Mouse (Mus musculus): Measurements from ENCODE around the gene Zmynd10. TPM values are rescaled to one million over a fixed set of nuclear protein-coding genes. Genes with fewer than 3 reads are reported as not detected.

The Zmynd10 gene
- polyA plus RNA-seq, 1 experiment from 2014 or later = 0.22 TPM

GRCm38 (mm10) chr9:107541005-107541404 lies 6.1 kb upstream of the Zmynd10 start:
- Histone ChIP-seq H3K4me3 (peak overlapping the region; percentile 74), H3K36me3 (peaks cover 57% of the 10 kb centered on the region), H3K9me3 (replicated peaks) (no peaks in the 10 kb centered on the region), H3K4me2 (peak overlapping the region; percentile 93), H3K9ac (peak overlapping the region; percentile 86; the same call in 1 of the 2 replicates), H3K27me3 (replicated peaks) (no peaks in the 10 kb centered on the region), H3K4me1 (replicated peaks) (peaks cover 33% of the 10 kb centered on the region), H3K27ac (ENCODE audit: poor library complexity, severe bottlenecking) (no peak overlapping the region)
- WGBS = 27% methylated on average over 10 of the region's 10 CpGs
- ATAC-seq (ENCODE audit: insufficient number of reproducible peaks, low FRiP score) = no peak

DNA sequence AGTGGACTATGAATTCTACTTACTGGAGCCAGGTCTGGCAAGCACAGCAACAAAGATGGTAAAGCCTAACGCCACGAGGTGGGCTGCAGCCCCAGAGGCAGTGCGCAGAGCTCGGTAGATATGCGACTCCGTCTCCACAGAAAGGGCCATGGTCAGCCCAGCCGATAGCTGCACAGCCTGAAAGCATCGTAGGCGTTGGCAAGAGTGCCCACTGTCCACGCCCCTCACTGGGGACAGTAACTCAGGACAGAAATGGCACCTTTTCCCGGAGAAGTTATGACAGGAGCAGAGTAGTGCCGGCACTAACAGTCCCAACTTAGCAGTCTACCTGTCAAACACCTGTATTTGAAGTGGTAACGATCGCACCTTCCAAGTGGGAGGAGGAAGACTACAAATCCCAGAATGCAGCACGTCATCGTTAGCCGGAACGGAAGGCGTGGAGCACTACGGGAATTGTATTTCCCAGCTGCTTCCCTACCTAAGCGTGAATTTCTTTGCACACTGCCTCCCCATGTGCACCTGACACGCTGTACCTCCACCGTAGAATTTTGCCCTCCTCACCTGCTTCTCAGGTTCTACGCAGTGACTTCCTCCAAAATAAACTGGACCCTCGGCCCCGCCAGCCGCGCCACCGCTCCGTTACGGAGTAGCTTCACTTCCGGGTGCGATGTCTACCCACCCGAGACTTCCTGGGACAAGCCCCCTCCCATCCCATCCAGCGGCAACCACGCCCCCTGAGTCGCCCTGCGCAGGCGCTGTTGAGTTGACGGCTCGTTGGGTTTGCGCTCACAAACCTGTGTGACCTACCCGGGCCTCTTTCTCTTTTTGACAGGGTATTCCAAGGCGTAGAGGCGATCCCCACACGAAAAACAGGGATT lies 5.4 kb upstream of the Zmynd10 start, which contains the start of the genes Cyb561d2 and Nprl2:
Gene Cyb561d2 (minus strand): TSS at position 720 of the 878 bp plus-strand sequence.
Gene Nprl2 (plus strand): TSS at position 753 of the 878 bp plus-strand sequence.
- H3K36me3 ChIP-seq = peaks cover 54% of the 10 kb centered on the region
- 1% methylated on average over 46 of the region's 46 CpGs for WGBS
- no peaks in the 10 kb centered on the region for H3K9me3 ChIP-seq (replicated peaks)
- H3K9ac ChIP-seq = peak within 1 kb of the TSS; percentile 86
- peak; percentile 88 for ATAC-seq (ENCODE audit: insufficient number of reproducible peaks, low FRiP score)
- H3K4me2 ChIP-seq = peak within 1 kb of the TSS; percentile 93
- no peaks in the 10 kb centered on the region for H3K27me3 ChIP-seq (replicated peaks)
- peak within 1 kb of the TSS; percentile 74 for H3K4me3 ChIP-seq
- peak within 1 kb of the TSS; percentile 38; the same call in 1 of the 2 replicates for H3K27ac ChIP-seq (ENCODE audit: poor library complexity, severe bottlenecking)
- peaks cover 28% of the 10 kb centered on the region for H3K4me1 ChIP-seq (replicated peaks)

DNA sequence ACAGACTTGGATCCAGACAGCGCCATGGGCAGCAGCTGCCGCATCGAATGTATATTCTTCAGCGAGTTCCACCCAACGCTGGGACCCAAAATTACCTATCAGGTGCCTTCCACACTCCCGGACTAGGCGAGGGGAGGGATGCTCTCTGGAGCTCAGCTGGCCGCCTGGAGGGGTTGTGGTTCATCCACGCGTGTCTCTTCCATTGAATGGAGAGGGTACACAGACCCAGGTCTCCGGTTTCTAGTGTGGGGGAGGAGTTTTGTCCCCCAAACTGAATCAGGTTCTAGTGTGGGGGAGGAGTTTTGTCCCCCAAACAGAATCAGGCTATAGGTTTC lies 4.8 kb upstream of the Zmynd10 start:
- Histone ChIP-seq H3K27me3 (replicated peaks) (no peaks in the 10 kb centered on the region), H3K4me2 (peak overlapping the region; percentile 93), H3K4me3 (peak overlapping the region; percentile 74), H3K9me3 (replicated peaks) (no peaks in the 10 kb centered on the region), H3K9ac (peak overlapping the region; percentile 86), H3K4me1 (replicated peaks) (peaks cover 28% of the 10 kb centered on the region), H3K27ac (ENCODE audit: poor library complexity, severe bottlenecking) (peak overlapping the region; percentile 38; the same call in 1 of the 2 replicates), H3K36me3 (peaks cover 49% of the 10 kb centered on the region)
- 2% methylated on average over 11 of the region's 11 CpGs for WGBS
- ATAC-seq (ENCODE audit: insufficient number of reproducible peaks, low FRiP score) = peak; percentile 5; the same call in 1 of the 2 replicates

DNA sequence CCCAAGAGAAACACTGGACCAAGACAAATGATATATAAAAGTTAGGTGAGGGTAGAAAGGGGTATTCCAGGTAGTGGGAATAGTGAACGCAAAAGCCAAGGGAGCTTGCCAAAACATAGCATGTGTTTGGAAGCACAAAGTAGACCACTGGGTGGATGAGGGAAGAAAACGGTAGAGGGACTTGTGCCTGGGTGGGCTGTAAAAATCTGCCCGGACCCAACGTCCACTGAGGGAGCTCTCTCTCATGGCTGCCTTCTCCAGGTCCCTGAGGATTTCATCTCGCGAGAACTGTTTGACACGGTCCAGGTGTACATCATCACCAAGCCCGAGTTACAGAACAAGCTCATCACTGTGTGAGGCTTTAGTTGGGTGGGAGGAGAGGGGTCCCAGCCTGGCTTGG lies 4.4 kb upstream of the Zmynd10 start:
- no peaks in the 10 kb centered on the region for H3K9me3 ChIP-seq (replicated peaks)
- peak overlapping the region; percentile 93 for H3K4me2 ChIP-seq
- H3K27ac ChIP-seq (ENCODE audit: poor library complexity, severe bottlenecking) = no peak overlapping the region
- H3K36me3 ChIP-seq = peaks cover 45% of the 10 kb centered on the region
- 0 out of 2 replicates have a peak, but pooled peaks cover under 1% of the 10 kb centered on the region for H3K27me3 ChIP-seq (replicated peaks)
- H3K4me3 ChIP-seq = peak overlapping the region; percentile 74
- WGBS = 44% methylated on average over 8 of the region's 8 CpGs
- peaks cover 29% of the 10 kb centered on the region for H3K4me1 ChIP-seq (replicated peaks)
- peak overlapping the region; percentile 86 for H3K9ac ChIP-seq
- ATAC-seq (ENCODE audit: insufficient number of reproducible peaks, low FRiP score) = no peak

GRCm38 (mm10) chr9:107543299-107543698 lies 3.8 kb upstream of the Zmynd10 start:
- Histone ChIP-seq H3K27ac (ENCODE audit: poor library complexity, severe bottlenecking) (no peak overlapping the region), H3K4me1 (replicated peaks) (peaks cover 29% of the 10 kb centered on the region), H3K4me3 (peak overlapping the region; percentile 74; the same call in 1 of the 2 replicates), H3K9ac (no peak overlapping the region), H3K27me3 (replicated peaks) (peaks cover 6% of the 10 kb centered on the region), H3K9me3 (replicated peaks) (no peaks in the 10 kb centered on the region), H3K4me2 (peak overlapping the region; percentile 93), H3K36me3 (peaks cover 39% of the 10 kb centered on the region)
- 84% methylated on average over 11 of the region's 11 CpGs for WGBS
- no peak for ATAC-seq (ENCODE audit: insufficient number of reproducible peaks, low FRiP score)

DNA sequence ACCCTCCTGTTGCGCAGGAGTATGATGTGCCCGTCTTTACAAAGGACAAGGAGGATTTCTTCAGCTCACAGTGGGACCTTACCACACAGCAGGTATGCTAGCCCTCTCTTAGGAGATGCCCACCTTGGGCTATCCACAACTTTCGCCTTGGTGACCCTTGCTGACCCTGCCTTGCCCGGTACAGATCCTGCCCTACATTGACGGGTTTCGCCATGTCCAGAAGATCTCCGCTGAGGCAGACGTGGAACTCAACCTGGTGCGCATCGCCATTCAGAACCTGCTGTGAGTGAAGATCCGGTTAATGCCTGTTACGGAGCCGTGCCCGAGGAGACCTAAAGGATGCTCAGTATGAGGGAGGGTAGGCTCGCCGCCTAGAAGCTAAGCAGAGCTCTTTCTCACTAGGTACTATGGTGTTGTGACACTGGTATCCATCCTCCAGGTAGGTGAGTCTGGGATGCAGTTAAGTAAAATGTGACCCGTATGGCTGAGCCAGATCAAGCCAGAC lies 2.9 kb upstream of the Zmynd10 start:
- 94% methylated on average over 17 of the region's 17 CpGs for WGBS
- Histone ChIP-seq H3K36me3 (peaks cover 30% of the 10 kb centered on the region), H3K9ac (no peak overlapping the region), H3K9me3 (replicated peaks) (no peaks in the 10 kb centered on the region), H3K27me3 (replicated peaks) (peaks cover 16% of the 10 kb centered on the region), H3K4me1 (replicated peaks) (peaks cover 29% of the 10 kb centered on the region), H3K27ac (ENCODE audit: poor library complexity, severe bottlenecking) (no peak overlapping the region), H3K4me3 (no peak overlapping the region), H3K4me2 (no peak overlapping the region)
- ATAC-seq (ENCODE audit: insufficient number of reproducible peaks, low FRiP score) = no peak

GRCm38 (mm10) chr9:107544729-107545128 lies 2.4 kb upstream of the Zmynd10 start:
- Histone ChIP-seq H3K9me3 (replicated peaks) (no peaks in the 10 kb centered on the region), H3K9ac (no peak overlapping the region), H3K27ac (ENCODE audit: poor library complexity, severe bottlenecking) (no peak overlapping the region), H3K36me3 (peaks cover 25% of the 10 kb centered on the region), H3K4me1 (replicated peaks) (peaks cover 29% of the 10 kb centered on the region), H3K4me3 (no peak overlapping the region), H3K4me2 (no peak overlapping the region), H3K27me3 (replicated peaks) (peaks cover 20% of the 10 kb centered on the region)
- 90% methylated on average over 12 of the region's 12 CpGs for WGBS
- no peak for ATAC-seq (ENCODE audit: insufficient number of reproducible peaks, low FRiP score)

DNA sequence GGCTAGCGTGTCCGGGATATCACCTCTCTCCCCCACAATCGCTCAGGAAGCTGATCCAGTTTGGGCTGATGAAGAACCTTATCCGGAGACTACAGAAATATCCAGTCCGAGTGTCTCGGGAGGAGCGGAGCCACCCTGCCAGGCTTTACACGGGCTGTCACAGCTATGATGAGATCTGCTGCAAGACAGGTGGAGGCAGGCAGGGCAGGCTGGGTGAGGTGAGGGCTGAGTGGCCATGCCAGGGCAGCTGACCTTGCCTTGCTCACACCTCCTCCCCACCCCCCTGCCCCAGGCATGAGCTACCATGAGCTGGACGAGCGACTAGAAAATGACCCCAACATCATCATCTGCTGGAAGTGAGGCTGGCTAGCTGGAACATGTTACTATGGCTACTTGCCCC lies 1.9 kb upstream of the Zmynd10 start:
- H3K36me3 ChIP-seq = peaks cover 21% of the 10 kb centered on the region
- H3K27ac ChIP-seq (ENCODE audit: poor library complexity, severe bottlenecking) = no peak overlapping the region
- ATAC-seq (ENCODE audit: insufficient number of reproducible peaks, low FRiP score) = no peak
- no peak overlapping the region for H3K4me3 ChIP-seq
- H3K9me3 ChIP-seq (replicated peaks) = no peaks in the 10 kb centered on the region
- WGBS = 86% methylated on average over 10 of the region's 10 CpGs
- no peak overlapping the region for H3K9ac ChIP-seq
- peaks cover 29% of the 10 kb centered on the region for H3K4me1 ChIP-seq (replicated peaks)
- H3K27me3 ChIP-seq (replicated peaks) = peaks cover 25% of the 10 kb centered on the region
- H3K4me2 ChIP-seq = no peak overlapping the region

DNA sequence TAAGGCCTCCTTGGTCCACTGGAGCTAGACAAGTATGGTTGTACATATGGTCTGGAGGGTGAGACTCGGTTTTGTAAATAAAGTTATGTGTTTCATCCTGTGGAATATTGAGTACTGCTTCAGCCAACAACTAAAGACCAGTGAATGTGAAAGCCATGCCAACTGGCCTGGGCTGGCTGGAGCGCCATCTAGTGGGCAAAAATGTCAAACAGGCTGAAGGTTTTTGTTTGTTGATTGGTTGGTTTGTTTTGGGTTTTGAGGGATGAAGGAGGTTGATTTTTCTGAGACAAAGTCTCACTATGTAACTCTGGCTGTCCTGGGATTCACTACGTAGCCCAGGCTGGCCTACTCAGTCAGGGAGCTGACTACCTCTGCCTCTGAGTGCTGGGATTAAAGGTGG lies 1.5 kb upstream of the Zmynd10 start:
- no peak overlapping the region for H3K27ac ChIP-seq (ENCODE audit: poor library complexity, severe bottlenecking)

GRCm38 (mm10) chr9:107547957-107548356 lies 859 bp downstream of the Zmynd10 start:
- Histone ChIP-seq H3K27me3 (replicated peaks) (peaks cover 31% of the 10 kb centered on the region), H3K4me3 (no peak overlapping the region), H3K36me3 (peaks cover 21% of the 10 kb centered on the region), H3K27ac (ENCODE audit: poor library complexity, severe bottlenecking) (no peak overlapping the region), H3K9me3 (replicated peaks) (no peaks in the 10 kb centered on the region), H3K9ac (no peak overlapping the region), H3K4me2 (no peak overlapping the region), H3K4me1 (replicated peaks) (peaks cover 39% of the 10 kb centered on the region)
- WGBS = 75% methylated on average over 5 of the region's 5 CpGs
- no peak for ATAC-seq (ENCODE audit: insufficient number of reproducible peaks, low FRiP score)

More for the DNA sequence above, 1.5 kb upstream of the Zmynd10 start:
- H3K4me3 ChIP-seq = no peak overlapping the region
- no peak overlapping the region for H3K9ac ChIP-seq
- H3K36me3 ChIP-seq = peaks cover 21% of the 10 kb centered on the region
- peaks cover 29% of the 10 kb centered on the region for H3K27me3 ChIP-seq (replicated peaks)
- H3K4me1 ChIP-seq (replicated peaks) = peaks cover 30% of the 10 kb centered on the region
- no peak for ATAC-seq (ENCODE audit: insufficient number of reproducible peaks, low FRiP score)
- no peaks in the 10 kb centered on the region for H3K9me3 ChIP-seq (replicated peaks)
- 11% methylated on average over 3 of the region's 3 CpGs for WGBS
- H3K4me2 ChIP-seq = no peak overlapping the region

DNA sequence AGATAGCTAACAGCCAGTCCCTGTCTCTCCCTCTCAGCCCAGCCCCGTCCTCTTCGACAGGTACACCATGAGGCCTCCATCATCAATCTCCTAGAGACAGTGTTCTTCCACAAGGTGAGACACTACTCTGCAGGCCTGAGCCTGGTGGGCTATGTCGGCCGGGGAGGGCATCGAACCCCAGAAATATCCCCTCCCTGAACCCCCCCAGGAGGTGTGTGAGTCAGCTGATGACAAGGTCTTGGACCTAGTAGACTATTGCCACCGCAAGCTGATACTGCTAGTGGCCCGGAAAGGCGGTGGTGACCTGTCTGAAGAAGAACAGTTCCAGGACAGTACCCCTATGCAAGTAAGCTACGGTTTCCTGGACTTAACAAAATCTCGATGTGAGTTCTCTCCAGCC lies 1.7 kb downstream of the Zmynd10 start:
- Histone ChIP-seq H3K4me1 (replicated peaks) (peaks cover 45% of the 10 kb centered on the region), H3K4me3 (no peak overlapping the region), H3K4me2 (no peak overlapping the region), H3K27me3 (replicated peaks) (peaks cover 31% of the 10 kb centered on the region), H3K36me3 (peaks cover 16% of the 10 kb centered on the region), H3K9me3 (replicated peaks) (no peaks in the 10 kb centered on the region), H3K9ac (no peak overlapping the region), H3K27ac (ENCODE audit: poor library complexity, severe bottlenecking) (no peak overlapping the region)
- 85% methylated on average over 10 of the region's 10 CpGs for WGBS
- no peak for ATAC-seq (ENCODE audit: insufficient number of reproducible peaks, low FRiP score)
